Mouse (Mus musculus): ENCODE measurements at regions not wholly inside any gene's neighbourhood (a gene's known extent, or its start where the extent isn't known, plus 50 kb on each side); places are given as distances from the start of the nearest gene placed in this dataset.

DNA sequence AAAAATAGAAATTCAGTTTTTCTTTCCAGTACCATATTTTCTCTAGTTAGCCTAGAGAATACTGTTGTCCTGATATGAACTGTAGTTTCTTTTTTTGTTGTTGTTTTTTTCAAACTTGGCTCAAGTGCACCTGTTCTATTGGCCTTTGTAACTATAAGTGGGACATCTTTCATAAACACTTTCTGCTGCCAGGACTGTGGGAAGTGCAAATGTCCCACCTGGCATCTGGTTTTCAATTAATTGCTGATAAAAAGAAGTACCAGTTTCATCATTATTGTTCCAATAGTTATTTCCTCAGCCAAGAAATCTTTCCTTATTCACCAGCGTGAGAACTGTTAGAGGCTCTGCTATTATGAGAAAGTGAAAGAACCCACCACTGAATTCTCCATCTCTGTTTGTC lies 695.0 kb downstream of the Epha4 start:
- WGBS = 83% methylated on average over 1 of the region's 1 CpGs
- Histone ChIP-seq H3K4me3 (ENCODE audit: low read depth, low read length) (no peak overlapping the region), H3K4me1 (ENCODE audit: control insufficient read depth, insufficient read depth, low read length) (no peaks in the 10 kb centered on the region), H3K27me3 (ENCODE audit: control insufficient read depth, insufficient read depth, low read depth, low read length) (no peaks in the 10 kb centered on the region), H3K9ac (ENCODE audit: low read depth, low read length) (no peak overlapping the region), H3K27ac (ENCODE audit: low read length) (no peak overlapping the region), H3K9me3 (replicated peaks; ENCODE audit: control insufficient read depth, low read length, poor library complexity, severe bottlenecking) (no peaks in the 10 kb centered on the region), H3K4me2 (ENCODE audit: low read length) (no peak overlapping the region), H3K36me3 (ENCODE audit: control insufficient read depth, insufficient read depth, low read length) (no peaks in the 10 kb centered on the region)
- ATAC-seq = no peak

DNA sequence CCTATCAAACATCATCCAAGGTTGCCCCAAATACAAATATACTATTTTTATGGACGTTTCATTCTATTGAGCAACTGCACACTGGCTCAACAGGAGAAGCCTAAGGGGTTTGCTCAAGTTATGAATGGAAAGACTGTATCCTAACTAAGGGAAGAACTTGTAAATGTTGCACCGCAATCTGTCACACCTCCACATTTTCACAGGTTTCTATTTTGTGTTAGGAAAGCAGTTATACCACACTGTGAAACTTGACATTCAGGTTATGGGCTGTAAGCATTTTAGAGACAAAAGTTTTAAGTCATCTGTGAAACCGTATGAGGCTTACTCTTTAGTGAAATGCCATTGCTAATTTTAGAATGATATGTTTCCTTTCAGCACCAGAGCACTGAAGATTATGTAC lies 693.3 kb downstream of the Epha4 start:
- Histone ChIP-seq H3K27me3 (ENCODE audit: control insufficient read depth, insufficient read depth, low read depth, low read length) (no peaks in the 10 kb centered on the region), H3K36me3 (ENCODE audit: control insufficient read depth, insufficient read depth, low read length) (no peaks in the 10 kb centered on the region), H3K9ac (ENCODE audit: low read depth, low read length) (no peak overlapping the region), H3K27ac (ENCODE audit: low read length) (no peak overlapping the region), H3K4me1 (ENCODE audit: control insufficient read depth, insufficient read depth, low read length) (no peaks in the 10 kb centered on the region), H3K9me3 (replicated peaks; ENCODE audit: control insufficient read depth, low read length, poor library complexity, severe bottlenecking) (no peaks in the 10 kb centered on the region), H3K4me3 (ENCODE audit: low read depth, low read length) (no peak overlapping the region), H3K4me2 (ENCODE audit: low read length) (no peak overlapping the region)
- 88% methylated on average over 3 of the region's 3 CpGs for WGBS
- no peak for ATAC-seq

DNA sequence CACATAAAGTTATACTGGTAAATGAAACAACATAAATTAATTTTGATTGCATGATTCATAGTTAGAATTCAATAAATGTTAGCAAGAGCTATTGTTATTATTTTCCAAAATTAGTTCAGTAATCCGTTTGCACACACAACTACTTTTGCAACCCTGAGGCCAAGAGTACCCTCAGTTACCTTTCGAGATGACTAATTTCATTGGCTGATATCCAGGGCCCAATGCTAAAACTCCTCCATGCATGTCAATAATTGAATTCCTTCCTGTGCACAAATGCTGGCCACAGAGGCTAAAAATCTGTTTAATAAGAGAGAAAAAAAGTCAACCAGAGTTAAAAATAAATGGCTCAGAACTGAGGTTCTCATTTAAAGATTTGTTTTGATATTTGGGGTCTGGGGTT lies 685.2 kb downstream of the Epha4 start:
- Histone ChIP-seq H3K9ac (ENCODE audit: low read depth, low read length) (no peak overlapping the region), H3K4me3 (ENCODE audit: low read depth, low read length) (no peak overlapping the region), H3K4me1 (ENCODE audit: control insufficient read depth, insufficient read depth, low read length) (no peaks in the 10 kb centered on the region), H3K27me3 (ENCODE audit: control insufficient read depth, insufficient read depth, low read depth, low read length) (no peaks in the 10 kb centered on the region), H3K36me3 (ENCODE audit: control insufficient read depth, insufficient read depth, low read length) (no peaks in the 10 kb centered on the region), H3K27ac (ENCODE audit: low read length) (no peak overlapping the region), H3K4me2 (ENCODE audit: low read length) (no peak overlapping the region), H3K9me3 (replicated peaks; ENCODE audit: control insufficient read depth, low read length, poor library complexity, severe bottlenecking) (no peaks in the 10 kb centered on the region)
- ATAC-seq = no peak
- WGBS = 87% methylated on average over 2 of the region's 2 CpGs

DNA sequence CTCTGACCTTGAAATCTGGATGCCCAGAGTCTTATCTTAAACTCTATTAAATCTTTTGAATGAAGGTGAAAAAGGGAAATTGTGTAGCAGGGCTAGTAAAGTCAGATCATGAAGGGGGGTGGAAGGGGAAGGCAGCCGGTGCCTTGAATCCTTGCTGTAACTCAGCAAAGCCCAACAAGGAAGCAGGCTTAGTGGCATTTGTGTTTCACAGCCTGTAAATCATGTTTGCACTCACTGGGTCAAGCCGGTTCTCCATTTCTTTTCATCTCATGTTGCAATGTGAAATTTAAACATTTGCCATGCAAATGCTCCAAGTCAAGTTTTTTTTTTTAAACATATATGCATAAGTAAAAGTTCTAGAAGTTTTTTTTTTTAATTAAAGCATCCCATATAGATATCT lies 682.6 kb downstream of the Epha4 start:
- Histone ChIP-seq H3K36me3 (ENCODE audit: control insufficient read depth, insufficient read depth, low read length) (no peaks in the 10 kb centered on the region), H3K4me2 (ENCODE audit: low read length) (no peak overlapping the region), H3K4me3 (ENCODE audit: low read depth, low read length) (no peak overlapping the region), H3K9me3 (replicated peaks; ENCODE audit: control insufficient read depth, low read length, poor library complexity, severe bottlenecking) (no peaks in the 10 kb centered on the region), H3K27ac (ENCODE audit: low read length) (no peak overlapping the region), H3K4me1 (ENCODE audit: control insufficient read depth, insufficient read depth, low read length) (no peaks in the 10 kb centered on the region), H3K27me3 (ENCODE audit: control insufficient read depth, insufficient read depth, low read depth, low read length) (no peaks in the 10 kb centered on the region), H3K9ac (ENCODE audit: low read depth, low read length) (no peak overlapping the region)
- no peak for ATAC-seq
- 59% methylated on average over 2 of the region's 2 CpGs for WGBS

DNA sequence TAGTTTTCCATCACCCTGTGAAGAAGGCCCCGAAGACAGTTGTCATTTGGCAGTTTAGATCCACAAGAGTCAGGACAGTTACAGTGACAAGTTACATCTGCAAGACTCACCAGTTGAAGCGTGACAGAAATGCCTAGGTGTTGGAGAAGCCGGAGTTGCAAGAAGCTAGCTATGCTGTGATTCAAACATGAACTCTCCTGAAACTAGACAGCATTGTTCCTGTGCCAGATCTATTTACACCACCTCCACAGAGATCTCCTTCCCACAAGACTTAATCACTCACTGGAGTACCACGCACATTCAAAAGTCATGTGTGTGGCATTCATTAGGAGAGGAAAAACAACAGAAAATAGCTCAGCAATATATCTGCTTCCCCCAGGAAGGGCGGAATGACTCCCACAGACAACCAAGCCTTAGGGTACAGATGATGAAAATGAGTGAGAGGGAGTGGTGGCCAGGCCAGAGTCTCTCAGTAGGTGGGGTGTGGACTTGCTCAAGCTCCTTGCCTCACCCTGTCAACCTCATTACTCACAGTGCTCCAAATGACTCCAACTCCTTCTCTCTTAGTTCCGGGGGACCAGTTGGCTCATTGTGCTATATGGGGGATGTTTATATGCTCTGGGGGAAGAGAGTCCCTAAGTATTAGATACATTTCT lies 679.7 kb downstream of the Epha4 start:
- H3K27me3 ChIP-seq (ENCODE audit: control insufficient read depth, insufficient read depth, low read depth, low read length) = no peaks in the 10 kb centered on the region
- no peak overlapping the region for H3K4me3 ChIP-seq (ENCODE audit: low read depth, low read length)
- no peak for ATAC-seq
- no peaks in the 10 kb centered on the region for H3K9me3 ChIP-seq (replicated peaks; ENCODE audit: control insufficient read depth, low read length, poor library complexity, severe bottlenecking)
- no peaks in the 10 kb centered on the region for H3K36me3 ChIP-seq (ENCODE audit: control insufficient read depth, insufficient read depth, low read length)
- no peak overlapping the region for H3K9ac ChIP-seq (ENCODE audit: low read depth, low read length)
- H3K4me1 ChIP-seq (ENCODE audit: control insufficient read depth, insufficient read depth, low read length) = no peaks in the 10 kb centered on the region
- no peak overlapping the region for H3K4me2 ChIP-seq (ENCODE audit: low read length)
- no peak overlapping the region for H3K27ac ChIP-seq (ENCODE audit: low read length)
- 89% methylated on average over 6 of the region's 6 CpGs for WGBS

DNA sequence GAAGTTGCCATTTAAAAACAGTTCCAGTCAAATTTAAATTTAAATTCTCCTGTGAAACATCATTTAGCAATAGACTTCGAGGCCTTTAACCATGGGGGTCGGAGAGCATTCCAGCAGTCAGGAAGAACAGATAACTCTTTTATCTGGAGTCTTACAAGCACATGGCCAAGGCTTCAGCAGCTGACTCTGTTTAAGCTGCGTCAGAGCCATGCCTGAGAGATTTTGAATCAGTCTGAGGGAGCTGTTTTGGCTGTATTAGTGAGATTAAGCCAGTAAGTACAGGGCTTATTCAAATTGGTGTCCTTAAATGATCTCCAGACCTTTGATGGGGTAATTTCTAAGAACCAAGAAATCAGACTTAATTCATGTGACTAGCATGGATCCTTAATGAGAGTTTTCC lies 665.5 kb downstream of the Epha4 start:
- ATAC-seq = no peak
- Histone ChIP-seq H3K27me3 (ENCODE audit: control insufficient read depth, insufficient read depth, low read depth, low read length) (no peaks in the 10 kb centered on the region), H3K9me3 (replicated peaks; ENCODE audit: control insufficient read depth, low read length, poor library complexity, severe bottlenecking) (no peaks in the 10 kb centered on the region), H3K4me2 (ENCODE audit: low read length) (no peak overlapping the region), H3K4me3 (ENCODE audit: low read depth, low read length) (no peak overlapping the region), H3K36me3 (ENCODE audit: control insufficient read depth, insufficient read depth, low read length) (no peaks in the 10 kb centered on the region), H3K4me1 (ENCODE audit: control insufficient read depth, insufficient read depth, low read length) (no peaks in the 10 kb centered on the region), H3K9ac (ENCODE audit: low read depth, low read length) (no peak overlapping the region), H3K27ac (ENCODE audit: low read length) (no peak overlapping the region)
- 23% methylated on average over 3 of the region's 3 CpGs for WGBS

DNA sequence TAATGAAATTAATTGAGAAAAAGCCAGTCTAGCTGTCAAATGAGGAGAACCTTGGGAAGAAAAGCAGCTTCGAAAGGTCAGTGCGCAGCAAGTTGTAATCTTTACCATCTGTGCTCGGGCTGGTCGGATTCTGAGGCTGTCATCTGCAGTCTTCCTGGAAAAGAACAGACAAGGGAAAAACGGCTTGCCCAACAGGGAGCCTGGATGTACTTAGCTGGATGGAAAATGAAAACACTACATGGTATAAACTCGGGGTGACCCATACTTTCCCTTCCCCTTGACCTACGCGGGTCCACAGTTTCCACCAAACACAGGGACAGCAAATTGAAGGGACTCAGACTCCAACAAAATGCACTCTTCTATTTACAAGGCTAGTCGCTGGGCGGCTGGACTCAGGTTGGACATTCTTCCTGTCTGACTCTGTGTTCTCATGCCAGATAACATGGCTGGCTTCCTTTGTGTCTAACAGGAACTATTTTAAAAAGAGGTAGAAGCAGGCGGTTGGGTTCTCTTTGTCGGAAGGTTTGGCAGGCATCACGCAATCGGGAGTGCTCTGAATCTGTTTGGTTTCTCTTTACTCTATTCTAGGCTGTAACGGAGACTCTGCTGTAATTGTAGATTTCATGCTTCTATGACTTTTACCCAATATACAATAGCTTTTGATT lies 648.5 kb downstream of the Epha4 start:
- no peaks in the 10 kb centered on the region for H3K4me1 ChIP-seq (ENCODE audit: control insufficient read depth, insufficient read depth, low read length)
- no peak overlapping the region for H3K27ac ChIP-seq (ENCODE audit: low read length)
- no peak for ATAC-seq
- H3K27me3 ChIP-seq (ENCODE audit: control insufficient read depth, insufficient read depth, low read depth, low read length) = no peaks in the 10 kb centered on the region
- H3K4me2 ChIP-seq (ENCODE audit: low read length) = no peak overlapping the region
- H3K4me3 ChIP-seq (ENCODE audit: low read depth, low read length) = no peak overlapping the region
- WGBS = 74% methylated on average over 15 of the region's 15 CpGs
- no peaks in the 10 kb centered on the region for H3K9me3 ChIP-seq (replicated peaks; ENCODE audit: control insufficient read depth, low read length, poor library complexity, severe bottlenecking)
- H3K9ac ChIP-seq (ENCODE audit: low read depth, low read length) = no peak overlapping the region
- no peaks in the 10 kb centered on the region for H3K36me3 ChIP-seq (ENCODE audit: control insufficient read depth, insufficient read depth, low read length)

DNA sequence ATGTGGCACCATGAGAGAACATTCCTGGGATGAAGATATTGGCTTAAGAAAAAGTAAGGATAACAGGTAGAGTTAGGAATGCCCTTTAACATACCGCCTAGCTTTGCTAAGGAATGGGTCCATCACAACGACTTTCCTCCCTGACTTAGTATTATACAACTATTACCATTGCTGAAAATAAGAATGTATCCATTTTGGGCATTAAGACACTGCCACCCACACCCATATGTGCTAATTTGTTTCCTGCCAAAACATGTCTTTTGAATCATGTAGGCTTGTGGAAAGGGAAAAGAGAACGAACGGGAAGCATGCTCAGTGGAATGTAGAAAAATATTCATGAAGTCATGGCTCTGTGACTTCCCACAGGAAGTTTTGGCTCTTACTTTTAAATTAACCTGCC lies 641.7 kb downstream of the Epha4 start:
- Histone ChIP-seq H3K36me3 (ENCODE audit: control insufficient read depth, insufficient read depth, low read length) (no peaks in the 10 kb centered on the region), H3K4me2 (ENCODE audit: low read length) (no peak overlapping the region), H3K4me3 (ENCODE audit: low read depth, low read length) (no peak overlapping the region), H3K4me1 (ENCODE audit: control insufficient read depth, insufficient read depth, low read length) (no peaks in the 10 kb centered on the region), H3K9me3 (replicated peaks; ENCODE audit: control insufficient read depth, low read length, poor library complexity, severe bottlenecking) (no peaks in the 10 kb centered on the region), H3K27me3 (ENCODE audit: control insufficient read depth, insufficient read depth, low read depth, low read length) (no peaks in the 10 kb centered on the region), H3K9ac (ENCODE audit: low read depth, low read length) (no peak overlapping the region), H3K27ac (ENCODE audit: low read length) (no peak overlapping the region)
- ATAC-seq = no peak
- WGBS = 78% methylated on average over 4 of the region's 4 CpGs

DNA sequence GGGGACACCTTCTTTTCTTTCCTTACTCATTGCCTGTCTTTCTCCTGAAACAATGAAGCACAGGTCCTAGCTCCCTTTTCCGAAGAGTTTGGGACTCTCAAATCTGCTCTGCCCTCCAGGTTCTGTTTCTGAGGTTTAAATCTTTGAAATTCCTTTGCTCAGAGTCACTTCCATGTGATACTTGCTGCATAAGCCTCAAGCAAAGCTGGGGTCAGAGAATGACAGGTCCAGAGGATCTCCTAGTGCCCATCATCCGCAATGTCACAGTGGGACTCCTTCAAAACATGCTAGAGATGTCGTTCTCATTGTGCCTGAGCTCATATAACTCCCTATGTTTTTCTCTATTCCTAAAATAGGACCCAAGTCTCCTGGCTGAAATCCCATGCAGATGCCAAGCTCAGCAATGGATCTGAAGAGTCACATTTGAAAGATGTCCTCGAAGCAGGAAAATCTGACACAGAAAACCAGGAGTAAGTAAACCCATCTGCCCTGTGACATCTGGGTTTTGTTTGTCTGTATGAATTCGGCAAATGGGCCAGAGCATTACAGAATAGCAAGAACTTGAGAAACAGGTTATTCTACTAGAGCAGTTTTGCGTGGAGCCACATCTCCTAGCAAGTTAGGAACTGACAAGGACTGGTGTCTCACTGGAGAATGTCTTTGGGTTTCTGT lies 634.6 kb downstream of the Epha4 start:
- no peak for ATAC-seq
- WGBS = 83% methylated on average over 6 of the region's 6 CpGs
- H3K36me3 ChIP-seq (ENCODE audit: control insufficient read depth, insufficient read depth, low read length) = no peaks in the 10 kb centered on the region
- H3K27ac ChIP-seq (ENCODE audit: low read length) = no peak overlapping the region
- H3K4me2 ChIP-seq (ENCODE audit: low read length) = no peak overlapping the region
- H3K9ac ChIP-seq (ENCODE audit: low read depth, low read length) = no peak overlapping the region
- H3K9me3 ChIP-seq (replicated peaks; ENCODE audit: control insufficient read depth, low read length, poor library complexity, severe bottlenecking) = no peaks in the 10 kb centered on the region
- H3K27me3 ChIP-seq (ENCODE audit: control insufficient read depth, insufficient read depth, low read depth, low read length) = no peaks in the 10 kb centered on the region
- no peak overlapping the region for H3K4me3 ChIP-seq (ENCODE audit: low read depth, low read length)
- H3K4me1 ChIP-seq (ENCODE audit: control insufficient read depth, insufficient read depth, low read length) = no peaks in the 10 kb centered on the region
